Mouse (Mus musculus): ENCODE results near the gene Lin7b.

GRCm38 (mm10) chr7:45361243-45361804 is 9.1 kb downstream of the Lin7b start:
- TF ChIP-seq CTCF (IDR thresholded peaks at IDR 0.05) (0 out of 2 replicates have a peak, but pooled peaks have one; percentile 12), EP300 (IDR thresholded peaks at IDR 0.05) (no peak)

All from lung, postnatal 0 days (tissue).